Mouse (Mus musculus): ENCODE measurements at regions not wholly inside any gene's neighbourhood (a gene's known extent, or its start where the extent isn't known, plus 50 kb on each side); places are given as distances from the start of the nearest gene placed in this dataset.
"Not testable (repeated sequence)": the region's sequence is repeated elsewhere in the genome, so short reads cannot be mapped to it uniquely, and the experiment has no call there.

DNA sequence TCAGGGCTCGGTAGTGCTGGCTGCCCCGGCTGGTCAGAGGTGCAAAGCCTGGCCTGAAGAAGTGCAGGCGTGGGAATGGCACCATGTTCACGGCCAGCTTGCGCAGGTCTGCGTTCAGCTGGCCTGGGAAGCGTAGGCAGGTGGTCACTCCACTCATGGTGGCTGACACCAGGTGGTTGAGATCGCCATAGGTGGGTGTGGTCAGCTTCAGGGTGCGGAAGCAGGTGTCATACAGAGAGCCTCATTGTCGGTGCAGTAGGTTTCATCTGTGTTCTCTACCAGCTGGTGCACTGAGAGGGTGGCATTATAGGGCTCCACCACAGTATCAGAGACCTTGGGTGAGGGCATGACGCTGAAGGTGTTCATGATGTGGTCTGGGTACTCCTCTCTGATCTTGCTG lies 380.1 kb upstream of the Fam49a start:
- not testable (repeated sequence) for DNase-seq (ENCODE audit: extremely low spot score, low read depth, low spot score)

DNA sequence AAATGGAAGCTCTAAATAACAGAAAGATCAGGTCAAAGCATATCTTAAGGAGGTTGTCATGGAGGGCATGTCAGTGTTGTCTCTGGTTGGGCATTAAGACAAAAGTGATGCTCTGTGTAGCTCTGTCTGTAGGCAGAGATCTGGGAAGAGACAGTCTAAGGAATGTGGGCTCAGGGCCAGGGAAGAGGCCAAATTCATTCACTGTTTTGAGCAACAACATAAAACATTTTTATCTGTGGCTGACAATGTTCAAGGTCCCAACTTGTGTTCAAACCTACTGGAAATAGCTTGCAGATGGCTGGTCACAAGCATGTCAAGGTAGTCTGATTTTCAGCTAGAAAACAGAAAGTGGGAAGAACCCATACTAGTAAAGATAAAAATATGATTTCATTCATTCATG lies 374.6 kb upstream of the Fam49a start:
- no peak for DNase-seq (ENCODE audit: extremely low spot score, low read depth, low spot score)

DNA sequence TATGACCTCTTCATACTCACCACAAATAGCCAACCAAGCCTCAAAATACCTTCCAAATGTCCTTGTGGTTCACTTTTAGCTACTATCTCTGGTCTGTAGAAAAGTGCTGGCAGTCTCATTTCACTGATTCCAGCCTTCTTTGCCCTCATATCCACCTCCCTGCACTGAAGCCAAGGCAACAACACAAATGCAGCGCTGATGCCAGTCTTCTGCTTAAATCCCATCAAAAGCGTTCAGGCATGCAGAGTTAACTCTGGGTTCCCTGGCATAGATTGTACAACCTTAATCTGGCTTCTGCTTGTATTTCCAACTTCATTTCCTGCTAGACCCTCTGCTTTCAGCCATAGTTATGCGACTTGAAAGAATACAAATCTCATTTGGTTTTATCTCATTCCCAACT lies 362.9 kb upstream of the Fam49a start:
- DNase-seq (ENCODE audit: extremely low spot score, low read depth, low spot score): no peak

DNA sequence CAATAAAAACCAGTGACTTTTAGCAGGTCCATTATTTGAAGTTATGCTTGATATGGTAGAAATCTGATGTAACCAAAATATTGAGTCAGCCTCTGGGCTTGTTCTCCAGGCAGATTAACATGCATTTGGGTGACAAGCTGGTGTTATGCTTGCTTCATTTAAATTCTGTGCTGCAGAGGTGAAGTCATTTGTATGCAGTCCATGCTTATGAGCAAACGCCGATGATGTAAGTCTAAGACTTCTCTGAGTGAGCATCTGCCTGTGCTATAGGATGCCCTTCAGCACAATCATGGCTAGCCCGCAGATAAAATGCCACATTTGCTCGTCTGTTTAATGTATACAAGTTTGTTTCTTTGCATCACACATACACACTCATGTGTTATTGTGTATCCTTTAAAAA lies 355.4 kb upstream of the Fam49a start:
- DNase-seq (ENCODE audit: extremely low spot score, low read depth, low spot score): no peak
